Mouse (Mus musculus) adrenal gland, postnatal 36 days (tissue): ENCODE measurements at regions not wholly inside any gene's neighbourhood (a gene's known extent, or its start where the extent isn't known, plus 50 kb on each side); places are given as distances from the start of the nearest gene placed in this dataset.
A peak's percentile ranks its signal among the peaks of the same experiment; 100 is the strongest.

Experiments used
- DNase-seq, 2 experiments: peaks; one replicate each; pipeline ENCODE4 v3.0.0; 2021; ENCODE audit warnings: mixed read lengths in 1 of 2

- no peak for DNase-seq
These were observed 123.5 kb downstream of the Ly86 start for GRCm38 (mm10) chr13:37468304-37469178.

- no peak for DNase-seq
These were observed 125.4 kb downstream of the Ly86 start for GRCm38 (mm10) chr13:37470230-37470907.

- no peak for DNase-seq
These were observed 128.4 kb downstream of the Ly86 start for GRCm38 (mm10) chr13:37473359-37473758.

GRCm38 (mm10) chr13:37475804-37476203 is 130.8 kb downstream of the Ly86 start:
- DNase-seq = no peak

GRCm38 (mm10) chr13:37476256-37477053 is 131.4 kb downstream of the Ly86 start:
- no peak for DNase-seq

GRCm38 (mm10) chr13:37477342-37477741 is 132.3 kb downstream of the Ly86 start:
- no peak for DNase-seq

DNA sequence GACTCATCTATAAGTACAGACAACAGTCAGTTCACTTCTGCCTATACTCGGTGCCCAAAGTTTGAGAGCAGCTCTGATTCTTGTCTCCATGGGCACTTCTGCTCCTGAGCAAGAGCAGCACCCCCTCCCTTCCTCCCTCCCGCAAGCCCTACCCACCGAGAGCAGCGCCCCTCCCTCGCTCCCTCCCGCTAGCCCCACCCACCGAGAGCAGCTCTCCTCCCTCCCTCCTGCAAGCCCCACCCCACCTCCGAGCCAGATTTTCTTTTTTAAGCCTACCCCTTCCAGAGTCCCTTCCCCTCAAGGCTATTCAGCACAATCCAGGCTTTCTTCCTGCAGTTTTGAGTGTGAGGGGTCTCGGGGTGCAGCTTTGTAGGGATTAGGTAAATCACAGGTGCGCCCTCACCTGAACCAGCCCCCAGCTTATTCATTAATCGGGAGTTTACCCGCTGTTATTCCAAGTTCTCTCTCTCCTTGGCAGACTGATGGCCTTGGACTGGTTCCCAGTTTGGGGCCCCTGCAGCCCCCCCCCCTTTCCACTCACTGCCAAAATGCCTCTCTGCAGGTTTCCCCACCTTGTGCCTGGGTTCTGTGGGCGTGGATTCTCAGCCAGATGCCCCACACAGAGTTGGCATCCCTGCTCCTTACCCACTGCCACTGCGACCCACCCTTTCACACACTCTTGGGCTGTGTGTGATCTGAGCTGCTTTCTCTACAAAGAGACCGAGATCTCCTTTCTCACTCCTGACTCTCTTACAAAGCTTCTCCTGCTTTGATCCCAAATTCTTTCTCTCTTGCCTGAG is 132.9 kb downstream of the Ly86 start:
- peak; percentile 67 to 76 for DNase-seq

GRCm38 (mm10) chr13:37479182-37479691 is 134.2 kb downstream of the Ly86 start:
- DNase-seq = no peak

DNA sequence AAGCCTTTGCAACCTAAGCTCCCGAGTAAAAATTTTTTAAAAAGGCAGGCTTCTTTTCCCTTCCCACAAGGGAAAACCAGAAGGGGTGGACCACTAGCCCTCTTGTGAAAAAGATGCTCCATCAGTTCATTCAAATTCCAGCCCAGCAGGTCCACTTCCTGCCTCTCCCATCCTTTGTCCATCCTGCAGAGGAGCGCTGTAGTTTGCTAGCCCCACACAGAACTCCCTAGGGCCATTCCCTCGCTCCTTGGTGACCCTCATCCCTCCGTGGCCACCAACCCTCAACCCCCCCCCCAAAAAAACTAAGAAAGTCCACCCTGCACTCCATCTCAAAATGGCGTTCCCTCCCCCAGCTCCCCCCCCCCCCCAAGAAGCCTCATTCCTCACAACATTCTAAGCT is 136.5 kb downstream of the Ly86 start:
- DNase-seq = no peak

DNA sequence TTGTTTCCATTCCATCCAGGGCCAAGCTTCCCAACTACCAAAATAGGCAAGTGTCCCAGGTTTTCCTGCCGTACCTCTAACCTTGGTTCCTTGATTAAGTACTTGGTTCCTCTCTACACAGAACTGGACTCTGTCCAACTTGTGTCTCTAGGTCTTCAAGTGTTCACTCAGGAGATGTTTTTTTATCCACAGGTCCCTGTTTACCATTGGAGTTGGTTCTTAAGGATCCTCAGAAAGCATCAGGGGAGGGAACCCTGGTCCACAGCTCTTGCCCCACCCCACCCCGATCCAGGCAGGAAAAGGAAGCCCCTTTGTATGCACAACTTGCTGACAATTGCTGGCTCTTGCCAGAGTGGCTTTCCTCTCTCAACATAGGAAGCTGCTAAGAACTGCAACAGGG is 137.0 kb downstream of the Ly86 start:
- DNase-seq = peak in 1 of 2 experiments; percentile 62

GRCm38 (mm10) chr13:37482589-37482988 is 137.6 kb downstream of the Ly86 start:
- peak; percentile 64 to 80 for DNase-seq

DNA sequence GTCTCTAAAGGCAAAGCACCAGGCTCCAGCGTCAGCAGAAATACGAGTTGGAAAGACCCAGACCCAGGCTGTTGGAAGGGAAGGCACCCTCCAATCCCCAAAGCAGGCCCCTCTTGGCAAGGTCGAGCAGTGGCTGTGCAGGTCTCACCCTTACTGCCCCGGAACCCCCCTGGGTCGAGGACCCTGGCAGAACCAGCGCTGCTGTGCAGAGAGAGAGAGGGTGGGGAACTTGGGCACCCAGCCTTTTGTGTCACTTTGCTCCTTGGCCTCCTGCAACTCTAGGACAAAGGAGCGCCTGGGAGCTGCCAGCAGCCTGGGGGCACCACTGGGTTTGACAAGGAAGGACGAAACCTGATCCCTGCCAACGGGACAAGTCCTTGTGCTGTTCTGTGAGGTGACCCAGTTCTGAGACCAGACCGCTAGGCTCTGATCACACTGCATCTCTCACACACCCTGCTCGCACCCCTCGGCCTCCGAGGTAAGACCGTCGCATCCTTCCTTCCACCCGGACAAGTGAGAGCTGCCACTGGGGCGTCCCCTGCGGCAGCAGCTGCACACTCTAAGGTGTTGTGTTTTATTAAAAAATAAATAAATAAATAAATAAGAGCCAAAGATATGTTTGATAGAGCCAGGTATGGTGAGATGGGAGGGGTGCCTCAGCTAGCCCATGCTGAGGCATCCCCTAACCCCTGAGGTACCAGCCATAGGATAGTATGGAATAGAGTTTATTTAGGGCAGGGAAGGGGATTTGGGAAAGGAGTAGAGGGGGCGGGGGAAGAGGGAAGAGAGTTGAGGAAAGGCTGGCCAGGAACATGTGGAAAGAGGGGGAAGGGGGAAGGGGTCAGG is 138.2 kb downstream of the Ly86 start:
- peak; percentile 79 to 84 for DNase-seq

GRCm38 (mm10) chr13:37484631-37485030 is 139.6 kb downstream of the Ly86 start:
- peak in 1 of 2 experiments; percentile 52 for DNase-seq

- peak; percentile 71 to 82 for DNase-seq
These were observed 147.3 kb downstream of the Ly86 start for GRCm38 (mm10) chr13:37492115-37493001.

GRCm38 (mm10) chr13:37493331-37493730 is 148.3 kb downstream of the Ly86 start:
- no peak for DNase-seq

DNA sequence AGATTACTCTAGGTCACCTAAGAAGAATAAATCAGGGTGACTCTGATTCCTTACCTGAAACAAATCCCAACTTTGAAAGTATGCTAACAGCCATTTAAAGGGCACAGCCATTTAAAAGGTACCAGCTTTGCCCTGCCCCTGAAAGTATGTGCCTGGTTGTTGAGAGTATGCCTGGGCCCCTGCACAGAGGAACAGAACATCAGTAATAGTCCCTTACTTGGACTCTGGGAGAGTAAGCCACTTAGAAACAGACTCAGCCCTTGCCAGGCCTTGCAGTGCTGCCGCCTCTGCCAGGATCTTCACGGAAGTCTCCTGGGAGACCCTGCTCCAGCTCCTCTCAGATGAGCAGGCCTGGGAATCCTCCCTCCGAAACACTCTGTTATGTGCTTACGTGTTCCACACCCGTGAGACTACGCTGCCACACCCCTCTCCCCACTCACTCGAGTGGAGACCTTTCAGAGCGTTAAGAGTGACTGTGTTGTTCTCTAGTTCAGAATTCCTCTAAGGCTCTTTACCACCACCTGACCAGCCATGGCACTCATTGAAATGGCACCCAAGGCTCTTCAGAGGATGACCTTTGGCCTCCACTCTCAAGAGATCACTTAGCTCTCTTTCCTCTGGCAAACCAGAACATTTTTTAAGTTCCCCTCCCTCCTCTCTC is 150.4 kb downstream of the Ly86 start:
- no peak for DNase-seq

GRCm38 (mm10) chr13:37497986-37498385 is 153.0 kb downstream of the Ly86 start:
- DNase-seq = no peak

- DNase-seq = no peak
These were observed 155.8 kb downstream of the Ly86 start for GRCm38 (mm10) chr13:37500668-37501286.
